Mouse (Mus musculus) megakaryocyte, embryonic 14.5 days (primary cell): ENCODE measurements around the gene Sh3bp5l.

Experiments used
- FLI1 ChIP-seq: IDR thresholded peaks from 2 replicates; pipeline ENCODE4 v1.6.1; 2012; ENCODE audit warnings: low read length, inconsistent platforms, mixed read lengths
- GATA1 ChIP-seq: IDR thresholded peaks from 3 replicates; pipeline ENCODE4 v1.6.1; 2012; ENCODE audit warnings: mixed read lengths, low read length, inconsistent platforms, borderline replicate concordance

- TF ChIP-seq GATA1 (no peak), FLI1 (no peak)
These were observed 28.4 kb upstream of the Sh3bp5l start for GRCm38 (mm10) chr11:58301837-58302754.
